In the genomic region with DNA sequence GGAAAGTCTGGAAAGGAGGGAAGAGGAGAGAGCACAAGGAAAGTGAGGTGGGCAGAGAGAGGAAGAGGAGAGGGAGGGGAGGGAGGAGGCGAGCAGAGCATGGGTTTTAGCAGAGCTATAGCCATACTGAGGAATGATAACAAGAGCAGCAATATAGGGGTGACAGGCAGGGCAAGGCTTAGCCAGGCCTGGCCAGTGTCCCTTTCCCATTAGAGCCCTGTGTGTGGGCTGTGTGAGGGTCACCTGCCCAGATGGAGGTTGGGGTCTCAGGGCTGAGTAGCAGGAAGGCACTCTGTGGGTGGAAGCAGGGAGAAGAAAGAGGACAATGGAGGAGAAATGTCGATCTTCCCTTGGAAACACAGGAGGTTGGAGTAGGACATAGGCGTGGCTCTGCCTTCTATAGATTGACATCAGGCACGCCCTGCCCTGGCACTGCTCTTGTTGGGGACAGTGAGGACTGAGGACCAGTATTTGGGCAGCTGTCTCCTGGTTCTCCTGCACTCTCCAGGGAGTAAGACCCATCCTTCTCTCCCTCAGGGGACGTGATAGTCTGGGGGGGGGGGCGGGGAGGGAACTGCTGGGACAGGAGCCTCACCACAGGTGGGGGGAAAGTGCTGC, we compare ENCODE assay signal across 9 mouse cellular contexts. TPM values are rescaled to one million over a fixed set of nuclear protein-coding genes. Genes with fewer than 3 reads are reported as not detected.
DNase-seq lines count a peak whose midpoint lies in the region; ATAC-seq and TF ChIP-seq lines count a peak whose summit lies in the region.
"Had no signal": no experiment of that assay in that cellular context is flagged by ENCODE, and none has a peak within 500 bp of the region (broad histone marks: within the 10 kb centered on the region; RNA-seq: fewer than 3 reads in every experiment).

No protein-coding gene starts in this region.

- peak overlapping the region; percentile 86 for H3K27ac ChIP-seq in kidney, embryonic 16.5 days (ENCODE audit: low read length)
- H3K27ac ChIP-seq in cortical plate, adult 2 months (ENCODE audit: insufficient read depth, low read length) = no peak overlapping the region
- peak overlapping the region; percentile 87 for H3K27ac ChIP-seq in hindbrain, embryonic 13.5 days

- TF ChIP-seq CTCF in cortical plate, adult 2 months (IDR thresholded peaks at IDR 0.05; ENCODE audit: extremely low read depth, insufficient read depth, low read length) = no peak

- no peaks in the 10 kb centered on the region for H3K27me3 ChIP-seq in kidney, embryonic 16.5 days (ENCODE audit: insufficient read depth, low read length)
- H3K27me3 ChIP-seq in hindbrain, embryonic 13.5 days = 0 out of 2 replicates have a peak, but pooled peaks cover 5% of the 10 kb centered on the region

- H3K36me3 ChIP-seq in kidney, embryonic 16.5 days (ENCODE audit: insufficient read depth, low read length) = no peaks in the 10 kb centered on the region
- peaks cover 15% of the 10 kb centered on the region for H3K36me3 ChIP-seq in hindbrain, embryonic 13.5 days

- DNase-seq in kidney, postnatal 14 days = no peak
- no peak for DNase-seq in T-cell, adult 2 months (ENCODE audit: low spot score)
- no peak for DNase-seq in retina, embryonic 14.5 days (ENCODE audit: low spot score)

- H3K9ac ChIP-seq in kidney, embryonic 16.5 days (replicated peaks; ENCODE audit: low read length) = peak overlapping the region; percentile 64
- H3K9ac ChIP-seq in hindbrain, embryonic 13.5 days = peak overlapping the region; percentile 78

- peaks cover 27% of the 10 kb centered on the region for H3K4me1 ChIP-seq in kidney, embryonic 16.5 days (ENCODE audit: insufficient read depth, low read length)
- H3K4me1 ChIP-seq in cortical plate, adult 2 months (ENCODE audit: control insufficient read depth, insufficient read depth, low read length) = peaks cover 4% of the 10 kb centered on the region; the same call in 1 of the 2 replicates
- peaks cover 30% of the 10 kb centered on the region for H3K4me1 ChIP-seq in hindbrain, embryonic 13.5 days (replicated peaks)

- WGBS in kidney, embryonic 16.5 days = 15% methylated on average over 6 of the region's 6 CpGs
- WGBS in hindbrain, embryonic 13.5 days = 9% methylated on average over 6 of the region's 6 CpGs

- ATAC-seq in kidney, embryonic 16.5 days (ENCODE audit: low FRiP score, low TSS enrichment) = peak; percentile 73
- ATAC-seq in hindbrain, embryonic 13.5 days (ENCODE audit: low FRiP score) = peak; percentile 76
- peak; percentile 69 for ATAC-seq in megakaryocyte-erythroid progenitor cell, adult 5-6 weeks (replicated peaks; ENCODE audit: low FRiP score, low TSS enrichment, poor library complexity, severe bottlenecking)
- no peak for ATAC-seq in CD4-positive, CD25-positive, alpha-beta regulatory T cell, adult 4 months

- TF ChIP-seq POLR2A in cortical plate, adult 2 months (IDR thresholded peaks at IDR 0.05; ENCODE audit: extremely low read depth, insufficient read depth, low read length) = no peak

- H3K9me3 ChIP-seq in kidney, embryonic 16.5 days (ENCODE audit: low read length) = no peaks in the 10 kb centered on the region
- H3K9me3 ChIP-seq in hindbrain, embryonic 13.5 days = no peaks in the 10 kb centered on the region

- peak overlapping the region; percentile 61 for H3K4me2 ChIP-seq in kidney, embryonic 16.5 days (replicated peaks; ENCODE audit: low read depth, low read length)
- H3K4me2 ChIP-seq in hindbrain, embryonic 13.5 days = peak overlapping the region; percentile 63

- H3K4me3 ChIP-seq in kidney, embryonic 16.5 days (ENCODE audit: low read length) = peak overlapping the region; percentile 46
- peak overlapping the region; percentile 52 for H3K4me3 ChIP-seq in cortical plate, adult 2 months (ENCODE audit: insufficient read depth, low read length)
- H3K4me3 ChIP-seq in hindbrain, embryonic 13.5 days = peak overlapping the region; percentile 47

RNA-seq across cellular contexts. Expression of gene Mrgpre, which starts 0.8 kb away (rescaled TPM):
- 2.2 and 2.5 TPM in 2 replicates for polyA plus RNA-seq in kidney, embryonic 16.5 days (2015; fragmentation: Nextera tagmentation; extraction: Ambion mirVana)
- 5.3 and 5.7 TPM in 2 replicates for polyA plus RNA-seq in cortical plate, adult 2 months (2012; rRNA removed)
- 3.8 and 4.0 TPM in 2 replicates for polyA plus RNA-seq in hindbrain, embryonic 13.5 days (2015; fragmentation: Nextera tagmentation; extraction: Ambion mirVana)
- total RNA-seq in megakaryocyte-erythroid progenitor cell, adult 5-6 weeks (2014; fragmentation: Nextera tagmentation) = 0.37 TPM in 1 of 2 replicates, not detected in the other
- 0.19 and 0.27 TPM in 2 replicates for total RNA-seq in megakaryocyte-erythroid progenitor cell, adult 5-6 weeks (2017)
- 10 to 100 TPM in 1 of 2 experiments, 1 to 10 TPM in 1; 5.7 to 11.7 TPM for polyA plus RNA-seq in CD4-positive, CD25-positive, alpha-beta regulatory T cell, adult 4 months (2017; shearing (Covaris generic))

RNA-seq across cellular contexts. Expression of gene Mrgprg, which starts 16.7 kb away (rescaled TPM):
- polyA plus RNA-seq in kidney, embryonic 16.5 days (2015; fragmentation: Nextera tagmentation; extraction: Ambion mirVana) = not detected in 2 replicates
- polyA plus RNA-seq in cortical plate, adult 2 months (2012; rRNA removed) = not detected in 2 replicates
- polyA plus RNA-seq in hindbrain, embryonic 13.5 days (2015; fragmentation: Nextera tagmentation; extraction: Ambion mirVana) = not detected in 2 replicates
- not detected in 2 replicates for total RNA-seq in megakaryocyte-erythroid progenitor cell, adult 5-6 weeks (2014; fragmentation: Nextera tagmentation)
- total RNA-seq in megakaryocyte-erythroid progenitor cell, adult 5-6 weeks (2017) = not detected in 2 replicates
- not detected for polyA plus RNA-seq in CD4-positive, CD25-positive, alpha-beta regulatory T cell, adult 4 months (2017; shearing (Covaris generic))
- total RNA-seq: left cerebral cortex, adult 8-10 months had no signal

RNA-seq across cellular contexts. Expression of gene Osbpl5, which starts 26.7 kb away (rescaled TPM):
- polyA plus RNA-seq in kidney, embryonic 16.5 days (2015; fragmentation: Nextera tagmentation; extraction: Ambion mirVana) = 42.1 and 47.1 TPM in 2 replicates
- 37.4 and 39.1 TPM in 2 replicates for polyA plus RNA-seq in cortical plate, adult 2 months (2012; rRNA removed)
- 27.6 and 31.4 TPM in 2 replicates for polyA plus RNA-seq in hindbrain, embryonic 13.5 days (2015; fragmentation: Nextera tagmentation; extraction: Ambion mirVana)
- 4.3 and 9.3 TPM in 2 replicates for total RNA-seq in megakaryocyte-erythroid progenitor cell, adult 5-6 weeks (2014; fragmentation: Nextera tagmentation)
- 2.6 and 3.8 TPM in 2 replicates for total RNA-seq in megakaryocyte-erythroid progenitor cell, adult 5-6 weeks (2017)
- 10 to 100 TPM; 17.2 to 31.0 TPM for polyA plus RNA-seq in CD4-positive, CD25-positive, alpha-beta regulatory T cell, adult 4 months (2017; shearing (Covaris generic))

RNA-seq across cellular contexts. Expression of gene Nadsyn1, which starts 39.2 kb away (rescaled TPM):
- polyA plus RNA-seq in kidney, embryonic 16.5 days (2015; fragmentation: Nextera tagmentation; extraction: Ambion mirVana) = 11.7 and 13.3 TPM in 2 replicates
- polyA plus RNA-seq in cortical plate, adult 2 months (2012; rRNA removed) = 8.8 and 10.6 TPM in 2 replicates
- polyA plus RNA-seq in hindbrain, embryonic 13.5 days (2015; fragmentation: Nextera tagmentation; extraction: Ambion mirVana) = 5.4 and 7.6 TPM in 2 replicates
- total RNA-seq in megakaryocyte-erythroid progenitor cell, adult 5-6 weeks (2014; fragmentation: Nextera tagmentation) = 9.1 and 11.3 TPM in 2 replicates
- 8.0 and 31.7 TPM in 2 replicates for total RNA-seq in megakaryocyte-erythroid progenitor cell, adult 5-6 weeks (2017)
- polyA plus RNA-seq in CD4-positive, CD25-positive, alpha-beta regulatory T cell, adult 4 months (2017; shearing (Covaris generic)) = 10 to 100 TPM; 20.7 to 28.5 TPM

RNA-seq across cellular contexts. Expression of gene Dhcr7, which starts 39.5 kb away (rescaled TPM):
- 44.5 and 48.8 TPM in 2 replicates for polyA plus RNA-seq in kidney, embryonic 16.5 days (2015; fragmentation: Nextera tagmentation; extraction: Ambion mirVana)
- polyA plus RNA-seq in cortical plate, adult 2 months (2012; rRNA removed) = 62.6 and 64.5 TPM in 2 replicates
- 51.7 and 54.5 TPM in 2 replicates for polyA plus RNA-seq in hindbrain, embryonic 13.5 days (2015; fragmentation: Nextera tagmentation; extraction: Ambion mirVana)
- 26.0 and 42.8 TPM in 2 replicates for total RNA-seq in megakaryocyte-erythroid progenitor cell, adult 5-6 weeks (2014; fragmentation: Nextera tagmentation)
- total RNA-seq in megakaryocyte-erythroid progenitor cell, adult 5-6 weeks (2017) = 6.2 and 9.4 TPM in 2 replicates
- polyA plus RNA-seq in CD4-positive, CD25-positive, alpha-beta regulatory T cell, adult 4 months (2017; shearing (Covaris generic)) = 10 to 100 TPM; 47.4 to 52.1 TPM
